Mouse (Mus musculus) neural tube, embryonic 14.5 days (tissue): ENCODE measurements around the gene Zfp663. TPM values are rescaled to one million over a fixed set of nuclear protein-coding genes. Genes with fewer than 3 reads are reported as not detected.

Experiments used
- ATAC-seq: fragments of 200-750 bp; cut with Nextera tagmentation; 2 replicates; pipeline ENCODE4 v1.8.0; 2017; ENCODE audit warnings: low read depth, mild to moderate bottlenecking, moderate TSS enrichment, moderate library complexity
- H3K27ac ChIP-seq: fragments of 300-500 bp; sonication (generic); 2 replicates; pipeline ENCODE4 v1.5.1; 2014; ENCODE audit warnings: low read depth, mild to moderate bottlenecking, control low read depth, low read length, moderate library complexity, mixed read lengths
- H3K27me3 ChIP-seq: fragments of 300-500 bp; sonication (generic); 2 replicates; pipeline ENCODE4 v1.6.1; 2014; ENCODE audit warnings: low read length; ENCODE audit not compliant: control insufficient read depth, insufficient read depth
- H3K36me3 ChIP-seq: fragments of 300-500 bp; sonication (generic); 2 replicates; pipeline ENCODE4 v1.6.1; 2014; ENCODE audit warnings: low read length, mixed read lengths; ENCODE audit not compliant: control insufficient read depth, insufficient read depth
- H3K4me1 ChIP-seq: fragments of 300-500 bp; sonication (generic); 2 replicates; pipeline ENCODE4 v1.6.1; 2014; ENCODE audit warnings: low read length; ENCODE audit not compliant: control insufficient read depth, insufficient read depth
- H3K4me2 ChIP-seq: fragments of 300-500 bp; sonication (generic); 2 replicates; pipeline ENCODE4 v1.6.1; 2014; ENCODE audit warnings: mild to moderate bottlenecking, low read depth, low read length, control low read depth
- H3K4me3 ChIP-seq: fragments of 300-500 bp; sonication (generic); 2 replicates; pipeline ENCODE4 v1.5.1; 2014; ENCODE audit warnings: low read depth, low read length, control low read depth, mixed read lengths
- H3K9ac ChIP-seq: fragments of 300-500 bp; sonication (generic); replicated peaks from 2 replicates; pipeline ENCODE4 v1.6.1; 2014; ENCODE audit warnings: low read depth, mild to moderate bottlenecking, control low read depth, low read length, mixed read lengths
- H3K9me3 ChIP-seq: fragments of 300-500 bp; sonication (generic); 2 replicates; pipeline ENCODE4 v1.6.1; 2016; ENCODE audit warnings: low read length; ENCODE audit not compliant: control insufficient read depth
- WGBS: fragments of 180-500 bp; shearing (Covaris S2); extraction: QIAGEN DNeasy Blood & Tissue Kit; methylation state at CpG from one replicate; pipeline ENCODE4 v1.1.7; 2014; 5-methylcytosine and 5-hydroxymethylcytosine counted together
- polyA plus RNA-seq: library from polyadenylated mRNA; unstranded; fragments of >200 nt; fragmentation: Nextera tagmentation; extraction: Ambion mirVana; gene quantifications from 2 replicates; pipeline ENCODE4 v1.2.1, GENCODE M21; 2014

Zfp663 gene
- polyA plus RNA-seq, 1 experiment from 2014 or later: 6.1 TPM

- Histone ChIP-seq H3K27ac (no peak overlapping the region), H3K9ac (no peak overlapping the region), H3K4me1 (peaks cover 9% of the 10 kb centered on the region), H3K27me3 (no peaks in the 10 kb centered on the region), H3K36me3 (peaks cover 69% of the 10 kb centered on the region), H3K4me2 (no peak overlapping the region), H3K9me3 (0 out of 2 replicates have a peak, but pooled peaks cover 5% of the 10 kb centered on the region), H3K4me3 (no peak overlapping the region)
- WGBS: 97% methylated on average over 25 of the region's 25 CpGs
- ATAC-seq: no peak
These were observed 11.5 kb upstream of the Zfp663 start for GRCm38 (mm10) chr2:165380050-165380449.

GRCm38 (mm10) chr2:165376001-165376400 is 7.5 kb upstream of the Zfp663 start:
- ATAC-seq: no peak
- H3K4me3 ChIP-seq: no peak overlapping the region
- H3K4me1 ChIP-seq: peaks cover 9% of the 10 kb centered on the region
- no peak overlapping the region for H3K27ac ChIP-seq
- H3K27me3 ChIP-seq: no peaks in the 10 kb centered on the region
- no peak overlapping the region for H3K9ac ChIP-seq
- peaks cover 41% of the 10 kb centered on the region for H3K36me3 ChIP-seq
- 0 out of 2 replicates have a peak, but pooled peaks cover 3% of the 10 kb centered on the region for H3K9me3 ChIP-seq
- H3K4me2 ChIP-seq: no peak overlapping the region
- 81% methylated on average over 4 of the region's 4 CpGs for WGBS

- no peak overlapping the region for H3K4me2 ChIP-seq
- no peak overlapping the region for H3K27ac ChIP-seq
- no peaks in the 10 kb centered on the region for H3K9me3 ChIP-seq
- 87% methylated on average over 5 of the region's 5 CpGs for WGBS
- peaks cover 9% of the 10 kb centered on the region for H3K4me1 ChIP-seq
- H3K4me3 ChIP-seq: no peak overlapping the region
- no peaks in the 10 kb centered on the region for H3K27me3 ChIP-seq
- H3K9ac ChIP-seq: no peak overlapping the region
- H3K36me3 ChIP-seq: peaks cover 36% of the 10 kb centered on the region
- ATAC-seq: no peak
These were observed 6.9 kb upstream of the Zfp663 start for GRCm38 (mm10) chr2:165375478-165375877.

- peak overlapping the region; percentile 26; the same call in 1 of the 2 replicates for H3K4me2 ChIP-seq
- peaks cover 10% of the 10 kb centered on the region; the same call in 1 of the 2 replicates for H3K4me1 ChIP-seq
- H3K27me3 ChIP-seq: no peaks in the 10 kb centered on the region
- no peak overlapping the region for H3K4me3 ChIP-seq
- ATAC-seq: no peak
- H3K36me3 ChIP-seq: peaks cover 2% of the 10 kb centered on the region; the same call in 1 of the 2 replicates
- no peaks in the 10 kb centered on the region for H3K9me3 ChIP-seq
- WGBS: 29% methylated on average over 3 of the region's 3 CpGs
- no peak overlapping the region for H3K27ac ChIP-seq
- H3K9ac ChIP-seq: no peak overlapping the region
These were observed 2.5 kb upstream of the Zfp663 start for GRCm38 (mm10) chr2:165371066-165371465.

- ATAC-seq: no peak
- Histone ChIP-seq H3K4me2 (no peak overlapping the region), H3K9me3 (no peaks in the 10 kb centered on the region), H3K36me3 (peaks cover 2% of the 10 kb centered on the region; the same call in 1 of the 2 replicates), H3K27me3 (no peaks in the 10 kb centered on the region), H3K4me1 (peaks cover 10% of the 10 kb centered on the region; the same call in 1 of the 2 replicates), H3K27ac (no peak overlapping the region), H3K9ac (no peak overlapping the region), H3K4me3 (no peak overlapping the region)
- WGBS: 85% methylated on average over 3 of the region's 3 CpGs
These were observed 1.8 kb upstream of the Zfp663 start for GRCm38 (mm10) chr2:165370348-165370747.

GRCm38 (mm10) chr2:165367868-165368439 is 575 bp downstream of the Zfp663 start:
- peak overlapping the region; percentile 43 for H3K4me3 ChIP-seq
- peaks cover 15% of the 10 kb centered on the region; the same call in 1 of the 2 replicates for H3K4me1 ChIP-seq
- whole genome bisulfite sequencing: under 1% methylated on average over 13 of the region's 13 CpGs
- no peaks in the 10 kb centered on the region for H3K9me3 ChIP-seq
- peak overlapping the region; percentile 81 for H3K4me2 ChIP-seq
- 0 out of 2 replicates have a peak, but pooled peaks have one; percentile 2 for ATAC-seq
- no peaks in the 10 kb centered on the region for H3K36me3 ChIP-seq
- peak overlapping the region; percentile 78 for H3K9ac ChIP-seq
- no peaks in the 10 kb centered on the region for H3K27me3 ChIP-seq
- H3K27ac ChIP-seq: peak overlapping the region; percentile 76

GRCm38 (mm10) chr2:165367047-165367520 is 1.4 kb downstream of the Zfp663 start:
- Histone ChIP-seq H3K9me3 (no peaks in the 10 kb centered on the region), H3K4me3 (no peak overlapping the region), H3K36me3 (no peaks in the 10 kb centered on the region), H3K27me3 (no peaks in the 10 kb centered on the region), H3K4me1 (peaks cover 15% of the 10 kb centered on the region; the same call in 1 of the 2 replicates), H3K4me2 (peak overlapping the region; percentile 32; the same call in 1 of the 2 replicates), H3K27ac (no peak overlapping the region; the same call in 1 of the 2 replicates), H3K9ac (no peak overlapping the region)
- 9% methylated on average over 5 of the region's 8 CpGs for WGBS
- no peak for ATAC-seq

- no peaks in the 10 kb centered on the region for H3K9me3 ChIP-seq
- no peaks in the 10 kb centered on the region for H3K36me3 ChIP-seq
- H3K9ac ChIP-seq: no peak overlapping the region
- no peaks in the 10 kb centered on the region for H3K27me3 ChIP-seq
- peaks cover 15% of the 10 kb centered on the region; the same call in 1 of the 2 replicates for H3K4me1 ChIP-seq
- 0 out of 2 replicates have a peak, but pooled peaks have one; percentile 32 for ATAC-seq
- peak overlapping the region; percentile 25; the same call in 1 of the 2 replicates for H3K4me2 ChIP-seq
- 11% methylated on average over 21 of the region's 21 CpGs for WGBS
- H3K27ac ChIP-seq: no peak overlapping the region
- no peak overlapping the region for H3K4me3 ChIP-seq
These were observed 4.0 kb downstream of the Zfp663 start for GRCm38 (mm10) chr2:165364334-165365091.

GRCm38 (mm10) chr2:165363282-165363681 is 5.2 kb downstream of the Zfp663 start:
- Histone ChIP-seq H3K36me3 (no peaks in the 10 kb centered on the region), H3K4me1 (peaks cover 13% of the 10 kb centered on the region; the same call in 1 of the 2 replicates), H3K9ac (no peak overlapping the region), H3K27ac (no peak overlapping the region), H3K9me3 (no peaks in the 10 kb centered on the region), H3K4me2 (no peak overlapping the region), H3K27me3 (no peaks in the 10 kb centered on the region), H3K4me3 (no peak overlapping the region)
- 90% methylated on average over 6 of the region's 6 CpGs for WGBS
- no peak for ATAC-seq
